Mouse (Mus musculus): ENCODE data around the gene Sec61b. TPM values are rescaled to one million over a fixed set of nuclear protein-coding genes. Genes with fewer than 3 reads are reported as not detected.

Gene Sec61b
- total RNA-seq (2021): 10 to 100 TPM; 50.7 to 52.0 TPM
- long read RNA-seq, experiment 1, transcript Sec61b-201 (4 exons, 564 nt): major isoform, 29 of 32 reads
- long read RNA-seq, experiment 1, partial matches to known transcripts: 2 of 32 reads
- long read RNA-seq, experiment 1, other reads (novel, unspliced or antisense): 0 of 32 reads
- long read RNA-seq, experiment 2, transcript Sec61b-201 (4 exons, 564 nt): major isoform, 18 of 21 reads
- long read RNA-seq, experiment 2, partial matches to known transcripts: 2 of 21 reads
- long read RNA-seq, experiment 2, other reads (novel, unspliced or antisense): 0 of 21 reads

GRCm38 (mm10) chr4:47473968-47474729 lies at the start of gene Sec61b, which contains the start of gene Alg2:
TSS of gene Sec61b (plus strand) at chr4:47474658.
TSS of gene Alg2 (minus strand) at chr4:47474333.
- peak; percentile 97 to 99 for DNase-seq (ENCODE audit: low spot score in 2 of 2)
- intact Hi-C loops (cut with DNase I): no loop called here

- intact Hi-C loops (cut with DNase I): no loop called here
- peak in 1 of 2 experiments; percentile 11 for DNase-seq (ENCODE audit: low spot score in 2 of 2)
Observed at GRCm38 (mm10) chr4:47425247-47425830, 49.1 kb upstream of the Sec61b start.

GRCm38 (mm10) chr4:47427606-47428005 lies 46.9 kb upstream of the Sec61b start:
- intact Hi-C loops (cut with DNase I): no loop called here
- DNase-seq (ENCODE audit: low spot score in 2 of 2): no peak

DNA sequence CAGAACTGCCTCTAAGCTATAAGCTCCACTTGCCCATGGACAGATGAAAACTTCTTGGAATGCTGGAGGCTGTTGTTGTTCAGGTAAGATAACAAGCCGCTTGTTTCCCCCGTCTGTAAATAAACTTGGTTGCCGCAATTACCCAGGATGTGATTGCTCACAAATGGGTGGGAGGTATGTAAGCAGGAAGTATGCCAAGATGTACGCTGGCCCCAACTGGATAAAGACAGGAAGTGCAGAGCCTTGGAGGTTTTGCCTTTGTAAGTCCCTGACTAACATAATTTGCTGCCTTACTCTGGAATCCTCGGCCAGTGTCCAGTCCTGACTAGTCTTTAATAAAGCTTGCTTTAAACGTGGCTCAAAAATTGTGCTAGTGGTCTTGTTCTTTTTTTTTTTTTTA lies 43.9 kb upstream of the Sec61b start:
- DNase-seq (ENCODE audit: low spot score in 2 of 2): no peak
- intact Hi-C loops (cut with DNase I): loop anchor here (10.0 kb wide), 1 partner anchor 614 kb away; the partner anchor contains the start of gene Nr4a3

- DNase-seq (ENCODE audit: low spot score in 2 of 2): no peak
- intact Hi-C loops (cut with DNase I): loop anchor here (10.0 kb wide), 1 partner anchor 614 kb away; the partner anchor contains the start of gene Nr4a3
Observed at GRCm38 (mm10) chr4:47431081-47431480, 43.4 kb upstream of the Sec61b start.

DNA sequence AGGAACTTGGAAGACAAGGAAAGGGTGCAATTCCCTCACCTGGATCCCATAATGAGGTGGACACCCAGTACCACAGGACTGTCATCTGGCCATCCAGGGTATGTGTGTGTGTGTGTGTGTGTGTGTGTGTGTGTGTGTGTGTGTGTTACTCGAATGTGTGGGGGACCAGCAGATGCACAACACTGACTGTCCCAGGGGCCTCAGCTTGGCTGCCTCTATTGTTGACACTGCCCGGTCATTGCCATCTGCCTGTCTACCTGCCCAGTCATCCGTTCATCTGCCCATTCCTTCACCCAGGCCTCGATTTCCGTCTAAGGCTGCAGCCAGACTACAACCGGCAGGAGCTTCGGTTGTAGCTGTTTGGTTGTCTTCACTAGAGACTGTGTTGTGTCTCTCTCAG lies 41.7 kb upstream of the Sec61b start:
- DNase-seq (ENCODE audit: low spot score in 2 of 2): no peak
- intact Hi-C loops (cut with DNase I): loop anchor here (10.0 kb wide), 1 partner anchor 612 kb away; the partner anchor contains the start of gene Nr4a3

GRCm38 (mm10) chr4:47435131-47435530 lies 39.3 kb upstream of the Sec61b start:
- intact Hi-C loops (cut with DNase I): loop anchor here (10.0 kb wide), 1 partner anchor 610 kb away; the partner anchor contains the start of gene Nr4a3
- no peak for DNase-seq (ENCODE audit: low spot score in 2 of 2)

DNA sequence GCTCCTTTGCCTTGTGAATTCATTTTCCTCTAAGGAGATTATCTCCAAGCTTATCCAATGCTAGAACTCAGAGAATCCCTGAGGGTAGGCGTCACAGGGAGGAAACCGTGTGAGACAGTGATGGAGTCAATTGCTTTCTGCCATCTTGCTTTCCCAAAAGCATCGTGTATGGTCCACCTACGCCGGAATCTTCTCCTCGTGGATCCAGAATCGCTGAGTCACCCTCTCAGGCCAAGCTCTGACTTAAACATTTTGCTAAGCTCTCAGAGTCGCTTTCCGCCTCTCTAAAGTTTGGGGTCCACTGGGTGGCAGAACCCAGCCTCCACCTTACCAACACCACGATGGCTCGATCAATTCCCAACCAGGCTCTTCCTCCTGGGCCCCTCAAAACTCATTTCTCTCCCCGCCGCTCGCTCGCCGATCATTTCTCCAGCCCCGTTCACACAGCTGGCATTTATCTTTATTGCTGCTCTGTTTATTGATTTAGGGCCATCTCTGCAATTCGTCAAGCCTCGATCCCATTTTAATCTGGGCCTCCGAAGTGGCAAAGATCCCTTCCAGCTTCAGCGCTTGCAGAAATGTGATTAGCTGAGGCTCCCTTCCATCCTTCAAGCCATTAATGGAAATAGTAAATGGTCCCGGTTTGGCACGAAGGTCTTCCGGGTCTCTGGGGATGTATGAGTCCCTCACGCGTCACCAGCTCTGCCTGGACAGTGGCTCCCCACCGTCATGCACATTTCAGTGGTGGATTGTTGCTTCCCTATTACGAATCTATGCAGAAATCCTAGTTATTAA lies 38.7 kb upstream of the Sec61b start:
- DNase-seq (ENCODE audit: low spot score in 2 of 2): no peak
- intact Hi-C loops (cut with DNase I): loop anchor here (10.0 kb wide), 1 partner anchor 609 kb away; the partner anchor contains the start of gene Nr4a3

DNA sequence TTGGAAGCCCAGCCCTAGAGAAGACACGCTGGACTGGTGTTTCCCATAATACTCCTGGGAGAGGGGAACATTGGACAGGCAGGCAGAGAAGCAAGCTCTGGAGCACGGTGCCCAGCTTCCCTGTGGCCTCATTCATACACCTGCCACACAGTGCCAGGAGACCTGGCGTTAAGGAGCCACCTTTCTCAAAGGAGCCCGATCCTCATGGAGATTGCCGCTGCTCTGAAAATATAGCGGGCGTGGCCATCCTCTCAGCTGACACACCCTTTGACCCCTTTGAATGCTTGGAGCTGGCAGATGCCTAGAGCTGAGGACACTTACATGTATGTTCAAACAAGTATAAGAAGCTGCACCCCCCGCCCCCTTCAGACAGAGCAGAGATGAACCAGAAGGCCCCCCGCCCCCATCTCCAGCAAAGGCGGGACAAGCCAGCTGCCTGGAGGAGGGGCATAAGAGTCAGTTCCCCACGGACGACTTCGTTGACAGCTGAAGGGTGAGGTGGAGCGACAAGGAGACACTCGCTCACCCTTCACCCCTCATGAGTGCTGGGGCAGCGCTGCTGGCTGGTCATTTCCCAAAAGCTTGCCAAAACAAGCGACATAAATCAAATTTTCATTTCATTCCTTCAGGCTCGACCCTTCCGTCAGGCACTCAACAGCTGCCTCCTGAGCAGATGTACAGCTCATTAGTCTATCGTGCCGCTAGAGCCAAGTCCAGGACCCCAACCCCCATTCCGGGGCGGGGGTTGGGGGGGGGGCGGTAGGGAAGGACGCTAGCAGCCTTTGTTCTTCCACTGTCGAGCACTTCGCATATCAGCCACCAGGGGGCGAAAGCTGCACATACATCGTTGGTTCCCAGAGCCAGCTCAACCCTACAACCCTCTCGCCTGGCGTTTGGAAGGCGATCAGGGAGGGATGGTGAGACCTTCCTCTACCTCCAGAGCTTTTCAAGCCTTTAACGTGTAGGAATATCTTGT lies 36.8 kb upstream of the Sec61b start:
- peak; percentile 93 to 94 for DNase-seq (ENCODE audit: low spot score in 2 of 2)
- intact Hi-C loops (cut with DNase I): loop anchor here (10.0 kb wide), 1 partner anchor 607 kb away; the partner anchor contains the start of gene Nr4a3

DNA sequence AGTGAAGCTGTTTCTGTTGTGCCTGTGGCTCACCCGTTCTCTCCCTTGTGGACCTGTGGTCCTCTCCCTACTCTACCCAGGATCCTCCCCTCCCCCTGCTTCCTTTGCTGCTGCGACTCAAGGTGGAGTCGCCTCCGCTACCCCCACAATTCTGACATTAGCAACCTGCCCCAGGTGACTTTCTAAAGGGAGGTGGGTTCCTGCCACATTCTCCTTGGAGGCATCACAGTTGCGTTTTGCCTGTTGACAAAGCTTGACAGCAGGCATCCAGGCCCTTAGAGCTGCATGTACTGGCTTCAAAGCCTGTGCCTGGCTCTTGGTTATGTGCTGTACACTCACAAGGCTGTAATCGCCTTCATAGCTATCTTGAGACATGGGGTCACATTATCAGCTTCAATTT lies 35.5 kb upstream of the Sec61b start:
- DNase-seq (ENCODE audit: low spot score in 2 of 2): no peak
- intact Hi-C loops (cut with DNase I): loop anchor here (10.0 kb wide), 1 partner anchor 606 kb away; the partner anchor contains the start of gene Nr4a3

DNA sequence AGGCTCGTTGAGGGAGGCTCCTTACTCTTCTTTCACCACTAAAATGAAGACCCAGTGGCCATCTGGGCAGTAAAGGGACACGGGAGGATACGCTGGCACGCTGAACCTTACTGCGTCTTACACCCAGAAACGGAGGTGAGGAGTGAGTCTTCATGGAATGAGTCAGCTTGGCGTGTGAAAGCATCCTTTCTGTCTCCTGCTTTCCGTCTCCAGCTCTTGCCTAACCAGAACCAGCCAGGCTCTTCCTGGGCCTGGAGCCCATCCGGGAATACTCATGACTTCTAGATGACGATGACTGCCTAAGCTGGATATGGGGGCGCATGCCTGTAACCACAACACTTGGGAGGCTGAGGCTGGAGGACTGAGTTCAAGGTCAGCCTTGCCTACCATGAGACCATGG lies 33.5 kb upstream of the Sec61b start:
- DNase-seq (ENCODE audit: low spot score in 2 of 2): peak; percentile 24 to 52

DNA sequence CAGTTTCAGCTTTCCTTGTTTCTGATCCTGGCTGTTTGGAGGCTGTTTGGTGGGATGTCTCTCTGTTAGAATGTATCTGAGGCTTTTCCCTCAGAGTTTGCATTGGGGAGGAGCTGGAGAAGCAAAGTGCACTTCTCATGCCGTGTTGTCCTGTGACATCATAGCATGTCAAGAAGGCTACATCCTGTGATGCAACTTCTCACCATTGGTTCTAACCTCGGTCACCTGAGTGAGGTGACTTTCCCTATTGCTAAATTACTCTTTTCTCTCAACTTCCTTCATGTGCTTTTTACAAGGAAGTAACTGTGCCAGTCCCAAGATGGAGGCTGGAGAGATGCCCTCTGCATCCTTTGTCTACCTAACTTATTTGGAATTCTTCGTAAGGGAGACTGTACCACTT lies 25.9 kb upstream of the Sec61b start:
- DNase-seq (ENCODE audit: low spot score in 2 of 2): no peak
- intact Hi-C loops (cut with DNase I): no loop called here

More for the DNA sequence above, 33.5 kb upstream of the Sec61b start:
- intact Hi-C loops (cut with DNase I): no loop called here

- no peak for DNase-seq (ENCODE audit: low spot score in 2 of 2)
- intact Hi-C loops (cut with DNase I): no loop called here
Observed at GRCm38 (mm10) chr4:47449116-47449515, 25.3 kb upstream of the Sec61b start.

GRCm38 (mm10) chr4:47449586-47450522 lies 24.6 kb upstream of the Sec61b start:
- intact Hi-C loops (cut with DNase I): no loop called here
- no peak for DNase-seq (ENCODE audit: low spot score in 2 of 2)

- intact Hi-C loops (cut with DNase I): no loop called here
Observed at GRCm38 (mm10) chr4:47467196-47467595, 7.3 kb upstream of the Sec61b start.

GRCm38 (mm10) chr4:47473586-47473967 lies 881 bp upstream of the Sec61b start:
- intact Hi-C loops (cut with DNase I): no loop called here

More at GRCm38 (mm10) chr4:47467196-47467595, 7.3 kb upstream of the Sec61b start:
- DNase-seq (ENCODE audit: low spot score in 2 of 2): no peak

More at GRCm38 (mm10) chr4:47473586-47473967, 881 bp upstream of the Sec61b start:
- no peak for DNase-seq (ENCODE audit: low spot score in 2 of 2)

Measured in left cerebral cortex, postnatal 14 days (tissue).